Mouse (Mus musculus): Measurements from ENCODE around the gene Bbx. TPM values are rescaled to one million over a fixed set of nuclear protein-coding genes. Genes with fewer than 3 reads are reported as not detected.
A peak's percentile ranks its signal among the peaks of the same experiment; 100 is the strongest.

The Bbx gene
- polyA plus RNA-seq, 2 experiments = 1.8 to 3.4 TPM

DNA sequence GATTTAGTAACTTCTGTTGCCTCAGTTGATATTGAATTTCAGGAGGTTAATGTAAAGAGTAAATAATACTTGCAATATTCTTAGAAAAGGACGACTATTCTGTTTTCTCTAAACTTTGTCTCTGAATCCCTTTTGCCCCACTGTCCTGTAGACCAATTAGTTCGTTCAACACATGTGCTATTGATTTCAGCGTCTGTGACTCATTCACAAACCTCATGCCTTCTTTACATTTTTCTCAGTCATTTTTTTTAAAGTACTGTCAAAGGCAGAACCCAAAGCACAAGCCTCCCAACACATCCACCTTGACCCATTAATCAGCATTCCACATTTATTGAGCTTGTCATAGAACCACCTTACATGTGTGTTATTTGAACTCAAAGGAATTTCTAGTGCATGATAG, 6.6 kb upstream of the Bbx start:
- Histone ChIP-seq H3K9ac (replicated peaks) (no peak overlapping the region), H3K4me3 (ENCODE audit: insufficient read depth in 1 of 2, low read depth in 2 of 2, low read length in 2 of 2) (no peak overlapping the region), H3K4me1 (replicated peaks; ENCODE audit: control insufficient read depth in 2 of 2, insufficient read depth in 2 of 2, low read length in 1 of 2) (no peaks in the 10 kb centered on the region), H3K27ac (no peak overlapping the region), H3K36me3 (replicated peaks; ENCODE audit: control insufficient read depth, insufficient read depth, low read depth) (no peaks in the 10 kb centered on the region), H3K27me3 (ENCODE audit: control insufficient read depth, insufficient read depth, low read length) (no peaks in the 10 kb centered on the region), H3K9me3 (ENCODE audit: control insufficient read depth, low read length) (no peaks in the 10 kb centered on the region), H3K4me2 (ENCODE audit: low read depth) (no peak overlapping the region)
- ATAC-seq (ENCODE audit: insufficient read depth) (no peak), DNase-seq (ENCODE audit: low read depth in 3 of 3, low spot score in 3 of 3) (no peak)
- TF ChIP-seq CTCF (IDR thresholded peaks at IDR 0.05; ENCODE audit: low read depth) (no peak), EP300 (IDR thresholded peaks at IDR 0.05; ENCODE audit: low read depth) (no peak)
- 52% methylated on average over 3 of the region's 3 CpGs for WGBS (ENCODE audit: insufficient replicate concordance)

DNA sequence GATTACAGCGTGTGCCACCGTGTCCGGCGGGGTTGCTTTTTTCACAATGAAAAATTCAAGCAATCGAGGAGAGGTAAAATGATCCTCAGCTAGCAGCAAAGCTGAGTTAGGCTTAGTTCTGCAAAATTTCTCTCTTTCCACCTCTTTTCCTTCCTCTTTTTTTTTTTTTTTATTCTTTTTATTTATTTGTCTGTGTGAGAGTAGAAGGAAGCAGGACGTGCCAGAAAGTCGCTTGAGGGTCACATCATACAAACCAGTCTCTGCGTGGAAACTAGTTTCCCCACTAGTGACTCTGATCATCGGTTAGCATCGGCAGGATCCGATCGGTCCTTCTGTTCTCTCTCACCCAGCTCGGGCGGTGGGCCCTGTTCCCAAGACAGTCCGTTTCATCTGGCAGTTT, 5.6 kb upstream of the Bbx start:
- Histone ChIP-seq H3K4me3 (ENCODE audit: insufficient read depth in 1 of 2, low read depth in 2 of 2, low read length in 2 of 2) (no peak overlapping the region), H3K4me2 (ENCODE audit: low read depth) (no peak overlapping the region), H3K36me3 (replicated peaks; ENCODE audit: control insufficient read depth, insufficient read depth, low read depth) (no peaks in the 10 kb centered on the region), H3K9ac (replicated peaks) (no peak overlapping the region), H3K27me3 (ENCODE audit: control insufficient read depth, insufficient read depth, low read length) (no peaks in the 10 kb centered on the region), H3K9me3 (ENCODE audit: control insufficient read depth, low read length) (no peaks in the 10 kb centered on the region), H3K4me1 (replicated peaks; ENCODE audit: control insufficient read depth in 2 of 2, insufficient read depth in 2 of 2, low read length in 1 of 2) (peaks cover 0 to 1% of the 10 kb centered on the region in 2 experiments; a peak in 1 of 4 replicates), H3K27ac (no peak overlapping the region)
- 64% methylated on average over 15 of the region's 15 CpGs for WGBS (ENCODE audit: insufficient replicate concordance)
- DNase-seq (ENCODE audit: low read depth in 3 of 3, low spot score in 3 of 3) (no peak), ATAC-seq (ENCODE audit: insufficient read depth) (no peak)
- TF ChIP-seq EP300 (IDR thresholded peaks at IDR 0.05; ENCODE audit: low read depth) (no peak), CTCF (IDR thresholded peaks at IDR 0.05; ENCODE audit: low read depth) (no peak)

GRCm38 (mm10) chr16:50437331-50437730, 5.1 kb upstream of the Bbx start:
- no peak overlapping the region for H3K4me3 ChIP-seq (ENCODE audit: insufficient read depth in 1 of 2, low read depth in 2 of 2, low read length in 2 of 2)
- no peak overlapping the region for H3K27ac ChIP-seq
- H3K27me3 ChIP-seq (ENCODE audit: control insufficient read depth, insufficient read depth, low read length) = no peaks in the 10 kb centered on the region
- no peak overlapping the region for H3K4me2 ChIP-seq (ENCODE audit: low read depth)
- ATAC-seq (ENCODE audit: insufficient read depth) (no peak), DNase-seq (ENCODE audit: low read depth in 3 of 3, low spot score in 3 of 3) (no peak)
- H3K9ac ChIP-seq (replicated peaks) = no peak overlapping the region
- TF ChIP-seq EP300 (IDR thresholded peaks at IDR 0.05; ENCODE audit: low read depth) (no peak), CTCF (IDR thresholded peaks at IDR 0.05; ENCODE audit: low read depth) (no peak)
- H3K4me1 ChIP-seq (replicated peaks; ENCODE audit: control insufficient read depth in 2 of 2, insufficient read depth in 2 of 2, low read length in 1 of 2) = peaks cover 0 to 4% of the 10 kb centered on the region in 2 experiments; a peak in 2 of 4 replicates
- no peaks in the 10 kb centered on the region for H3K9me3 ChIP-seq (ENCODE audit: control insufficient read depth, low read length)
- H3K36me3 ChIP-seq (replicated peaks; ENCODE audit: control insufficient read depth, insufficient read depth, low read depth) = no peaks in the 10 kb centered on the region
- 38% methylated on average over 2 of the region's 2 CpGs for WGBS (ENCODE audit: insufficient replicate concordance)

- TF ChIP-seq CTCF (IDR thresholded peaks at IDR 0.05; ENCODE audit: low read depth) (no peak), EP300 (IDR thresholded peaks at IDR 0.05; ENCODE audit: low read depth) (no peak)
- 1% methylated on average over 72 of the region's 72 CpGs for WGBS (ENCODE audit: insufficient replicate concordance)
- no peaks in the 10 kb centered on the region; the same call in 1 of the 2 replicates for H3K36me3 ChIP-seq (replicated peaks; ENCODE audit: control insufficient read depth, insufficient read depth, low read depth)
These were observed 894 bp downstream of the Bbx start for GRCm38 (mm10) chr16:50431011-50431981.

GRCm38 (mm10) chr16:50430515-50430877, 1.7 kb downstream of the Bbx start:
- peak overlapping the region; percentile 82 to 86 for H3K4me3 ChIP-seq (ENCODE audit: insufficient read depth in 1 of 2, low read depth in 2 of 2, low read length in 2 of 2)

More at GRCm38 (mm10) chr16:50431011-50431981, 894 bp downstream of the Bbx start:
- H3K9me3 ChIP-seq (ENCODE audit: control insufficient read depth, low read length) = no peaks in the 10 kb centered on the region
- ATAC-seq (ENCODE audit: insufficient read depth) = peak; percentile 68
- no peak for DNase-seq (ENCODE audit: low read depth in 3 of 3, low spot score in 3 of 3)
- peak overlapping the region; percentile 46 for H3K27ac ChIP-seq
- H3K27me3 ChIP-seq (ENCODE audit: control insufficient read depth, insufficient read depth, low read length) = no peaks in the 10 kb centered on the region
- peak overlapping the region; percentile 82 to 86 for H3K4me3 ChIP-seq (ENCODE audit: insufficient read depth in 1 of 2, low read depth in 2 of 2, low read length in 2 of 2)
- peaks cover 0 to 4% of the 10 kb centered on the region in 2 experiments; a peak in 2 of 4 replicates for H3K4me1 ChIP-seq (replicated peaks; ENCODE audit: control insufficient read depth in 2 of 2, insufficient read depth in 2 of 2, low read length in 1 of 2)
- peak overlapping the region; percentile 81 for H3K9ac ChIP-seq (replicated peaks)
- peak overlapping the region; percentile 100 for H3K4me2 ChIP-seq (ENCODE audit: low read depth)

More at GRCm38 (mm10) chr16:50430515-50430877, 1.7 kb downstream of the Bbx start:
- Histone ChIP-seq H3K4me1 (replicated peaks; ENCODE audit: control insufficient read depth in 2 of 2, insufficient read depth in 2 of 2, low read length in 1 of 2) (peaks cover 0 to 4% of the 10 kb centered on the region in 2 experiments; a peak in 2 of 4 replicates), H3K9me3 (ENCODE audit: control insufficient read depth, low read length) (no peaks in the 10 kb centered on the region), H3K36me3 (replicated peaks; ENCODE audit: control insufficient read depth, insufficient read depth, low read depth) (no peaks in the 10 kb centered on the region; the same call in 1 of the 2 replicates), H3K4me2 (ENCODE audit: low read depth) (peak overlapping the region; percentile 100), H3K9ac (replicated peaks) (peak overlapping the region; percentile 81), H3K27me3 (ENCODE audit: control insufficient read depth, insufficient read depth, low read length) (no peaks in the 10 kb centered on the region), H3K27ac (no peak overlapping the region)
- 0% methylated on average over 12 of the region's 12 CpGs for WGBS (ENCODE audit: insufficient replicate concordance)
- DNase-seq (ENCODE audit: low read depth in 3 of 3, low spot score in 3 of 3) (no peak), ATAC-seq (ENCODE audit: insufficient read depth) (no peak)
- no peak for TF ChIP-seq EP300 (IDR thresholded peaks at IDR 0.05; ENCODE audit: low read depth)
- TF ChIP-seq CTCF (IDR thresholded peaks at IDR 0.05; ENCODE audit: low read depth) = no peak

Data from liver, embryonic 14.5 days (tissue).